Mouse (Mus musculus): ENCODE measurements around the gene Dnm3. TPM values are rescaled to one million over a fixed set of nuclear protein-coding genes. Genes with fewer than 3 reads are reported as not detected.

Dnm3 gene
- polyA plus RNA-seq, 1 experiment: 45.3 TPM

- TF ChIP-seq POLR2A (IDR thresholded peaks at IDR 0.05; ENCODE audit: borderline replicate concordance, extremely low read depth, insufficient read depth, insufficient read length, poor library complexity, severe bottlenecking) (no peak), CTCF (IDR thresholded peaks at IDR 0.05; ENCODE audit: borderline replicate concordance, extremely low read depth, insufficient read depth, insufficient read length) (no peak)
- DNase-seq (ENCODE audit: low read depth): no peak
Measured at GRCm38 (mm10) chr1:162206998-162207707, 270.7 kb downstream of the Dnm3 start.

DNA sequence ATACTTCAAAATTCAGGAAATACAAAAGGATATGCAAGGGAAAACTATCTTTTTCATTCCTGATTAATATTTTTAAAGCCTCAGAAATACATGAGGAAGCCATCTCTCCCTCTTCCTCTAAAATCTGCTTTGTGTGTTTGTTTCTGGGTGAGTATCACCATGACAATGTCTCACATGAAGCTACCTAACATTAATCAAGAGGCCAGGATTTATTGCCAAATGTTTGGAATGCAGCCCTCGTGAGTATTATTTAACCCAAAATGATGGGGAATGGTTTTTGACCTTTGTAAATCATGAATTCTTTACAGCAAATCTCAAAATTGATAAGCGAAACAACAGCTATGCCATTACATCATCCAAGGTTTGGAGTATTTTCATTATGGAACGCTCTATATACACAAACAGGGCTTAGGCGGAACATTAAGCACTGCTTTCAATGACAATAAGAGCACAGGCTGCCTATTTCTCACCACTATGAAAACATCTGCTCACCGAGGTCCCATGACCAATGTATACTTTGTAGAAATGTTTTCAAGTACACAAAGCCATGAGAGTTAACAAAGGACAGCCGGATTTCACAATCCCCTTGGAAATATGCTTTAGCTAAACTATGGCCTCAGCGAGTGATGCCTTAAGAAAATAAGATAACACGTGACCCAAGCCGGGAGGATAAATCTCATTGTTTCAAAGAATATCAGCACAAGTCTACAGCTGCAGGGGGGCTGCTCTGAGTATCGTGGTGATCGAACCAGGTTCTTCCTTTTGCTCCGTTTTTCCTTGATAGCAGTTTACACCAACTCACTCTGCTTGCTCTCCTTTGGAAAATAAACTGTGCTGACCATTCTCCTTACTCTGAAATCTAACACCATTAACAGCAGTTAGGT lies 275.1 kb downstream of the Dnm3 start:
- DNase-seq (ENCODE audit: low read depth): peak; percentile 51

GRCm38 (mm10) chr1:162200446-162200845 lies 277.4 kb downstream of the Dnm3 start:
- no peak for DNase-seq (ENCODE audit: low read depth)
- no peak for TF ChIP-seq CTCF (IDR thresholded peaks at IDR 0.05; ENCODE audit: borderline replicate concordance, extremely low read depth, insufficient read depth, insufficient read length)
- no peak for TF ChIP-seq POLR2A (IDR thresholded peaks at IDR 0.05; ENCODE audit: borderline replicate concordance, extremely low read depth, insufficient read depth, insufficient read length, poor library complexity, severe bottlenecking)

More for the DNA sequence above, 275.1 kb downstream of the Dnm3 start:
- TF ChIP-seq CTCF (IDR thresholded peaks at IDR 0.05; ENCODE audit: borderline replicate concordance, extremely low read depth, insufficient read depth, insufficient read length) (no peak), POLR2A (IDR thresholded peaks at IDR 0.05; ENCODE audit: borderline replicate concordance, extremely low read depth, insufficient read depth, insufficient read length, poor library complexity, severe bottlenecking) (no peak)

GRCm38 (mm10) chr1:162196812-162197680 lies 280.8 kb downstream of the Dnm3 start:
- no peak for TF ChIP-seq POLR2A (IDR thresholded peaks at IDR 0.05; ENCODE audit: borderline replicate concordance, extremely low read depth, insufficient read depth, insufficient read length, poor library complexity, severe bottlenecking)
- no peak for TF ChIP-seq CTCF (IDR thresholded peaks at IDR 0.05; ENCODE audit: borderline replicate concordance, extremely low read depth, insufficient read depth, insufficient read length)
- DNase-seq (ENCODE audit: low read depth): peak; percentile 85

GRCm38 (mm10) chr1:162188744-162189143 lies 289.1 kb downstream of the Dnm3 start:
- TF ChIP-seq POLR2A (IDR thresholded peaks at IDR 0.05; ENCODE audit: borderline replicate concordance, extremely low read depth, insufficient read depth, insufficient read length, poor library complexity, severe bottlenecking) (no peak), CTCF (IDR thresholded peaks at IDR 0.05; ENCODE audit: borderline replicate concordance, extremely low read depth, insufficient read depth, insufficient read length) (no peak)
- no peak for DNase-seq (ENCODE audit: low read depth)

DNA sequence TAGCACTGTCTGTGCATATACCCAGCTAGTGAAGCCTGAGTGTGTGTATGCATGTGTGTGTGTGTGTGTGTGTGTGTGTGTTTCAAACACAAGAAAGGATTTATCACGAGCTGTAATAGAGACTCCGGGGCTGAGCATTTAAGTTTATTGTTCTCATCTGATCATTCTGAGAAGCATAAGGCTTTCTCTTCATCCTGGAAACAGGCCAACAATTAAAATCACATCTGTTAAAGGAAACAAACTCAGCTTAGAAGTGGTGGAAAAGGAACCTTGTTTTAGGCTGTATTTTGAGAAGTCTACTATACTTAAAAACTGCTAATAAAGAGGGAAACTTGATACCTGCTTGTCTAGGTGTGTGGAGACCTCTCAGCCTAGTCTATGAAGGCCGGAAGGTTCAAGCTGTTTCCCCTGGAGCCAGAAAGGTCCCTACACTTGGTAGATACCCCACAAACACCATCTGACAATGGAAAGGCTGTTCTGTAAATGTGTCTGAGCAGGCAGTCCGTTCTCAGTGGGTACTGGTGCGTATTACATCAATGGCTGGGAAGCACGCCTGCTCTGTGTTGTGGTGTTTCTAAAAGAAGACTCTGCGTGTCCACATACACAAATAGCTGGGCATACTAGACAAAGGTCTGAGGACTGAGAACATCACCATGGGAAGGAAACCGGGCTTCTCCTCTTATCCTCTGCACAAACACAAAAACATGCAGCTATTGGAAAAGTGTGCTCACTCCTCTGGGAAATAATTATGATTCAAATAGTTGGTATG lies 290.3 kb downstream of the Dnm3 start:
- DNase-seq (ENCODE audit: low read depth): peak; percentile 55
- no peak for TF ChIP-seq CTCF (IDR thresholded peaks at IDR 0.05; ENCODE audit: borderline replicate concordance, extremely low read depth, insufficient read depth, insufficient read length)

GRCm38 (mm10) chr1:162186470-162187351 lies 291.1 kb downstream of the Dnm3 start:
- TF ChIP-seq POLR2A (IDR thresholded peaks at IDR 0.05; ENCODE audit: borderline replicate concordance, extremely low read depth, insufficient read depth, insufficient read length, poor library complexity, severe bottlenecking): no peak
- TF ChIP-seq CTCF (IDR thresholded peaks at IDR 0.05; ENCODE audit: borderline replicate concordance, extremely low read depth, insufficient read depth, insufficient read length): no peak
- peak; percentile 51 for DNase-seq (ENCODE audit: low read depth)

- DNase-seq (ENCODE audit: low read depth): peak; percentile 73
- TF ChIP-seq POLR2A (IDR thresholded peaks at IDR 0.05; ENCODE audit: borderline replicate concordance, extremely low read depth, insufficient read depth, insufficient read length, poor library complexity, severe bottlenecking): no peak
Measured at GRCm38 (mm10) chr1:162184003-162184748, 293.7 kb downstream of the Dnm3 start.

GRCm38 (mm10) chr1:162183438-162183837 lies 294.4 kb downstream of the Dnm3 start:
- peak; percentile 13 for DNase-seq (ENCODE audit: low read depth)
- TF ChIP-seq CTCF (IDR thresholded peaks at IDR 0.05; ENCODE audit: borderline replicate concordance, extremely low read depth, insufficient read depth, insufficient read length) (no peak), POLR2A (IDR thresholded peaks at IDR 0.05; ENCODE audit: borderline replicate concordance, extremely low read depth, insufficient read depth, insufficient read length, poor library complexity, severe bottlenecking) (no peak)
